Mouse (Mus musculus) embryonic facial prominence, embryonic 11.5 days (tissue): ENCODE measurements around the gene Fabp3. TPM values are rescaled to one million over a fixed set of nuclear protein-coding genes. Genes with fewer than 3 reads are reported as not detected.
A peak's percentile ranks its signal among the peaks of the same experiment; 100 is the strongest.

Experiments used
- ATAC-seq: fragments of 200-750 bp; cut with Nextera tagmentation; replicated peaks from 2 replicates; pipeline ENCODE4 v1.8.0; 2017; ENCODE audit warnings: low read depth; ENCODE audit not compliant: insufficient number of reproducible peaks, low FRiP score, low TSS enrichment
- DNase-seq: peaks from one replicate; pipeline ENCODE4 v3.0.0-alpha.2; 2015; ENCODE audit warnings: low spot score
- H3K27ac ChIP-seq: fragments of 300-500 bp; sonication (generic); replicated peaks from 2 replicates; pipeline ENCODE4 v1.5.1; 2014; ENCODE audit warnings: mild to moderate bottlenecking, low read depth, low read length, control low read depth
- H3K27me3 ChIP-seq: fragments of 300-500 bp; sonication (generic); 2 replicates; pipeline ENCODE4 v1.6.1; 2014; ENCODE audit warnings: mild to moderate bottlenecking, low read length, moderate library complexity, mixed read lengths; ENCODE audit not compliant: control insufficient read depth, insufficient read depth
- H3K36me3 ChIP-seq: fragments of 300-500 bp; sonication (generic); replicated peaks from 2 replicates; pipeline ENCODE4 v1.6.1; 2014; ENCODE audit warnings: low read depth, mild to moderate bottlenecking, low read length, moderate library complexity, mixed read lengths; ENCODE audit not compliant: control insufficient read depth, insufficient read depth
- H3K4me1 ChIP-seq: fragments of 300-500 bp; sonication (generic); 2 replicates; pipeline ENCODE4 v1.6.1; 2014; ENCODE audit warnings: low read length, mixed read lengths; ENCODE audit not compliant: control insufficient read depth, insufficient read depth
- H3K4me2 ChIP-seq: fragments of 300-500 bp; sonication (generic); 2 replicates; pipeline ENCODE4 v1.6.1; 2014; ENCODE audit warnings: low read depth, mild to moderate bottlenecking, control low read depth, low read length, moderate library complexity
- H3K4me3 ChIP-seq: fragments of 300-500 bp; sonication (generic); 2 replicates; pipeline ENCODE4 v1.5.1; 2014; ENCODE audit warnings: low read depth, low read length, control low read depth
- H3K9ac ChIP-seq: fragments of 300-500 bp; sonication (generic); replicated peaks from 2 replicates; pipeline ENCODE4 v1.6.1; 2014; ENCODE audit warnings: mild to moderate bottlenecking, control low read depth, low read length
- H3K9me3 ChIP-seq: fragments of 300-500 bp; sonication (generic); replicated peaks from 2 replicates; pipeline ENCODE4 v1.6.1; 2016; ENCODE audit warnings: mild to moderate bottlenecking, low read length, inconsistent platforms, mixed read lengths; ENCODE audit not compliant: control insufficient read depth
- WGBS: fragments of 180-500 bp; shearing (Covaris S2); extraction: QIAGEN DNeasy Blood & Tissue Kit; methylation state at CpG from one replicate; pipeline ENCODE4 v1.1.7; 2014; 5-methylcytosine and 5-hydroxymethylcytosine counted together
- polyA plus RNA-seq: library from polyadenylated mRNA; unstranded; fragments of >200 nt; fragmentation: Nextera tagmentation; extraction: Ambion mirVana; gene quantifications from 2 replicates; pipeline ENCODE4 v1.2.1, GENCODE M21; 2014

Gene Fabp3
- polyA plus RNA-seq, 1 experiment from 2014 or later, result 12.4 TPM

- ATAC-seq (no peak), DNase-seq (no peak)
- Histone ChIP-seq H3K9me3 (no peaks in the 10 kb centered on the region), H3K27me3 (no peaks in the 10 kb centered on the region; the same call in 1 of the 2 replicates), H3K27ac (no peak overlapping the region), H3K36me3 (no peaks in the 10 kb centered on the region), H3K4me3 (no peak overlapping the region), H3K4me1 (no peaks in the 10 kb centered on the region), H3K4me2 (no peak overlapping the region), H3K9ac (no peak overlapping the region)
- 81% methylated on average over 8 of the region's 8 CpGs for WGBS
Observed at GRCm38 (mm10) chr4:130270089-130270488, 38.3 kb upstream of the Fabp3 start.

- no peak overlapping the region for H3K9ac ChIP-seq
- no peak for DNase-seq
- no peaks in the 10 kb centered on the region for H3K4me1 ChIP-seq
- WGBS, result 82% methylated on average over 6 of the region's 6 CpGs
- H3K27ac ChIP-seq, result no peak overlapping the region
- no peaks in the 10 kb centered on the region; the same call in 1 of the 2 replicates for H3K27me3 ChIP-seq
- H3K4me2 ChIP-seq, result no peak overlapping the region
- no peak overlapping the region for H3K4me3 ChIP-seq
- H3K36me3 ChIP-seq, result no peaks in the 10 kb centered on the region
- H3K9me3 ChIP-seq, result no peaks in the 10 kb centered on the region
- no peak for ATAC-seq
Observed at GRCm38 (mm10) chr4:130270611-130271347, 37.6 kb upstream of the Fabp3 start.

- peak overlapping the region; percentile 88 for H3K9ac ChIP-seq
- ATAC-seq, result no peak; the same call in none of the 2 replicates
- peak overlapping the region; percentile 66 for H3K4me2 ChIP-seq
- no peaks in the 10 kb centered on the region for H3K9me3 ChIP-seq
- no peaks in the 10 kb centered on the region; the same call in 1 of the 2 replicates for H3K27me3 ChIP-seq
- no peaks in the 10 kb centered on the region for H3K36me3 ChIP-seq
- 8% methylated on average over 11 of the region's 12 CpGs for WGBS
- H3K4me3 ChIP-seq, result peak overlapping the region; percentile 73
- no peak for DNase-seq
- H3K4me1 ChIP-seq, result no peaks in the 10 kb centered on the region
- peak overlapping the region; percentile 57 for H3K27ac ChIP-seq
Observed at GRCm38 (mm10) chr4:130273698-130274345, 34.6 kb upstream of the Fabp3 start.

GRCm38 (mm10) chr4:130274346-130275015 is 33.9 kb upstream of the Fabp3 start:
- peak; percentile 79 for ATAC-seq
- Histone ChIP-seq H3K4me3 (peak overlapping the region; percentile 73), H3K36me3 (no peaks in the 10 kb centered on the region), H3K4me1 (no peaks in the 10 kb centered on the region), H3K9ac (peak overlapping the region; percentile 88), H3K27me3 (no peaks in the 10 kb centered on the region; the same call in 1 of the 2 replicates), H3K4me2 (peak overlapping the region; percentile 66), H3K27ac (peak overlapping the region; percentile 57), H3K9me3 (no peaks in the 10 kb centered on the region)
- WGBS, result under 1% methylated on average over 27 of the region's 29 CpGs
- DNase-seq, result peak; percentile 74

- Histone ChIP-seq H3K4me1 (no peaks in the 10 kb centered on the region), H3K27me3 (no peaks in the 10 kb centered on the region; the same call in 1 of the 2 replicates), H3K9ac (peak overlapping the region; percentile 88), H3K4me2 (peak overlapping the region; percentile 66), H3K36me3 (no peaks in the 10 kb centered on the region), H3K9me3 (no peaks in the 10 kb centered on the region), H3K4me3 (peak overlapping the region; percentile 73), H3K27ac (peak overlapping the region; percentile 57)
- peak; percentile 49 for ATAC-seq
- peak; percentile 70 for DNase-seq
- under 1% methylated on average over 61 of the region's 62 CpGs for WGBS
Observed at GRCm38 (mm10) chr4:130275016-130275822, 33.2 kb upstream of the Fabp3 start.

GRCm38 (mm10) chr4:130275823-130276105 is 32.6 kb upstream of the Fabp3 start:
- H3K27ac ChIP-seq, result no peak overlapping the region
- H3K27me3 ChIP-seq, result no peaks in the 10 kb centered on the region; the same call in 1 of the 2 replicates
- H3K9me3 ChIP-seq, result no peaks in the 10 kb centered on the region
- 48% methylated on average over 5 of the region's 5 CpGs for WGBS
- peak overlapping the region; percentile 66 for H3K4me2 ChIP-seq
- DNase-seq (no peak), ATAC-seq (no peak)
- H3K9ac ChIP-seq, result no peak overlapping the region; the same call in 1 of the 2 replicates
- H3K36me3 ChIP-seq, result no peaks in the 10 kb centered on the region
- H3K4me1 ChIP-seq, result no peaks in the 10 kb centered on the region
- H3K4me3 ChIP-seq, result peak overlapping the region; percentile 73

GRCm38 (mm10) chr4:130276573-130277176 is 31.7 kb upstream of the Fabp3 start:
- Histone ChIP-seq H3K36me3 (no peaks in the 10 kb centered on the region), H3K4me2 (no peak overlapping the region), H3K9me3 (no peaks in the 10 kb centered on the region), H3K4me3 (no peak overlapping the region), H3K27ac (no peak overlapping the region), H3K27me3 (no peaks in the 10 kb centered on the region; the same call in 1 of the 2 replicates), H3K9ac (no peak overlapping the region), H3K4me1 (no peaks in the 10 kb centered on the region)
- DNase-seq, result no peak
- ATAC-seq, result no peak
- WGBS, result 55% methylated on average over 7 of the region's 7 CpGs
